11 mouse cellular contexts compared by ENCODE assay signal in the genomic region with DNA sequence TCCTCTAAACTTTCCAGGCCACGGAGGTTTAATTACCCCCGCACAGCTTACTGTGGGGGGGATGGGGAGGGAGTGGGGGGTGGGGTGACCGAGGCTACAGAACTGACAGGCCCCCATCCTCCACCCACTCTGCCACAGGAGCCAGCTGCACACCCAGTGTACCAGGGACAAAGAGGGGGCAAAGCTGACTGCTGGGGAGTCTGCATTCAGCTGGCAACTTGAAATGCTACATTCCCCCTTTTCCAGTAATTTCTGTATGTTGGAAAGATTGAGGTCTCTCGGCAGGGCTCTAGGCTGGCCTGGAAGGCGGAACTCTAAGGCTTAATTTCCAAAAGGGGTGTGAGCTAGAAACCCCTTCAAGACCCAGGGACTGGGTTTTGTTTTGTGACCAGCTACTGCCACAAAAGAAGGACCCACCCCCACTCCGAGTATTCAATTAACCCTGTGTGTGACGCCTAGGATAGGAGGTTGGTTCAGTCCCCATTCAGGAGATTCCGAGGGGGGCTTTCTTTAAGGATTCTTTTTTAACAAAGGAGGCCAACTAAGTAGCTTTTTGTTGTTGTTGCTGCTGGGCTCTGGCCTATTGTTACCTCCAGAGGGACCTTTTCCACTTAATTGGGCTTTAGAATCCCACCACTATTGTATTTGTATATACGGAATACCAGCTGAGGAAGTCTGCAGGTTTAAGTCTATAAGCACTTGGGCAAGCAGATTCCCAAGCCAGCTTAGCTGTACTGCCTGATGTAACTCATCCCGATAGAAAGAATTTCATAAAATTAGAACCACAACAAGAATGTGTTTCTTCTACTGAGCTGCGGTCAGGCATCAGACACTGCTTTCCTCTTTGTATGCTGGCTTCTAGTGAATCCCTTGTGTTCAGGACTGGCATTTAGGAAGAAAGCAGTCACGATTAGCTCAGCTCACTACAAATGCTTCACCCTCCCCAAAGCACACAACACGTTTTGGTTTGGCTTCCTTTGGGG.
DNase-seq lines count a peak whose midpoint lies in the region; ATAC-seq and TF ChIP-seq lines count a peak whose summit lies in the region.
"Had no signal": no experiment of that assay in that cellular context is flagged by ENCODE, and none has a peak within 500 bp of the region (broad histone marks: within the 10 kb centered on the region; RNA-seq: fewer than 3 reads in every experiment).

No protein-coding gene starts in this region.

- 9% methylated on average over 13 of the region's 13 CpGs for WGBS in embryonic facial prominence, embryonic 10.5 days
- 8% methylated on average over 13 of the region's 13 CpGs for WGBS in hindbrain, embryonic 11.5 days
- WGBS in midbrain, embryonic 13.5 days: 3% methylated on average over 13 of the region's 13 CpGs
- WGBS in heart, adult 2 months: 63% methylated on average over 13 of the region's 13 CpGs

- no peak for TF ChIP-seq EP300 in heart, adult 2 months (IDR thresholded peaks at IDR 0.05; ENCODE audit: insufficient read depth, low read depth, low read length)

- H3K4me3 ChIP-seq in embryonic facial prominence, embryonic 10.5 days: 0 out of 2 replicates have a peak overlapping the region, but pooled peaks have one; percentile 1
- no peak overlapping the region for H3K4me3 ChIP-seq in hindbrain, embryonic 11.5 days (ENCODE audit: low read depth, low read length)
- no peak overlapping the region for H3K4me3 ChIP-seq in midbrain, embryonic 13.5 days (replicated peaks)
- no peak overlapping the region for H3K4me3 ChIP-seq in heart, adult 2 months

- peak; percentile 93 for ATAC-seq in hindbrain, embryonic 11.5 days (ENCODE audit: low FRiP score)
- ATAC-seq in midbrain, embryonic 13.5 days: peak; percentile 92
- no peak for ATAC-seq in monocyte, adult 5-6 weeks (replicated peaks; ENCODE audit: insufficient number of reproducible peaks, low FRiP score, low TSS enrichment, poor library complexity, severe bottlenecking)

- no peaks in the 10 kb centered on the region for H3K79me2 ChIP-seq in heart, adult 2 months (replicated peaks; ENCODE audit: control insufficient read depth, insufficient read depth, low read length)

- peaks cover 52% of the 10 kb centered on the region for H3K4me1 ChIP-seq in embryonic facial prominence, embryonic 10.5 days
- H3K4me1 ChIP-seq in hindbrain, embryonic 11.5 days (replicated peaks; ENCODE audit: control insufficient read depth, insufficient read depth, low read length): peaks cover 6% of the 10 kb centered on the region; the same call in 1 of the 2 replicates
- peaks cover 52% of the 10 kb centered on the region for H3K4me1 ChIP-seq in midbrain, embryonic 13.5 days (replicated peaks)
- no peaks in the 10 kb centered on the region for H3K4me1 ChIP-seq in heart, adult 2 months (ENCODE audit: control insufficient read depth, insufficient read depth, low read length)

- TF ChIP-seq CTCF in heart, adult 2 months (IDR thresholded peaks at IDR 0.05): no peak

- H3K9ac ChIP-seq in hindbrain, embryonic 11.5 days (ENCODE audit: low read depth, low read length): peak overlapping the region; percentile 46
- H3K9ac ChIP-seq in midbrain, embryonic 13.5 days (replicated peaks): 0 out of 2 replicates have a peak overlapping the region, but pooled peaks have one; percentile 24
- no peak overlapping the region for H3K9ac ChIP-seq in heart, adult 2 months (ENCODE audit: low read depth, low read length)

- no peaks in the 10 kb centered on the region for H3K9me3 ChIP-seq in embryonic facial prominence, embryonic 10.5 days
- no peaks in the 10 kb centered on the region for H3K9me3 ChIP-seq in hindbrain, embryonic 11.5 days (ENCODE audit: control insufficient read depth, low read length)
- H3K9me3 ChIP-seq in midbrain, embryonic 13.5 days: no peaks in the 10 kb centered on the region

- H3K27me3 ChIP-seq in embryonic facial prominence, embryonic 10.5 days (replicated peaks; ENCODE audit: low read depth, poor library complexity, severe bottlenecking): no peaks in the 10 kb centered on the region
- H3K27me3 ChIP-seq in hindbrain, embryonic 11.5 days (ENCODE audit: control insufficient read depth, insufficient read depth, low read length): no peaks in the 10 kb centered on the region
- no peaks in the 10 kb centered on the region for H3K27me3 ChIP-seq in midbrain, embryonic 13.5 days
- H3K27me3 ChIP-seq in heart, adult 2 months (ENCODE audit: control insufficient read depth, insufficient read depth, low read length): no peaks in the 10 kb centered on the region

- H3K4me2 ChIP-seq in hindbrain, embryonic 11.5 days (replicated peaks; ENCODE audit: low read depth, low read length): 0 out of 2 replicates have a peak overlapping the region, but pooled peaks have one; percentile 6
- no peak overlapping the region for H3K4me2 ChIP-seq in midbrain, embryonic 13.5 days (replicated peaks)

- H3K36me3 ChIP-seq in embryonic facial prominence, embryonic 10.5 days (replicated peaks): no peaks in the 10 kb centered on the region
- no peaks in the 10 kb centered on the region for H3K36me3 ChIP-seq in hindbrain, embryonic 11.5 days (ENCODE audit: control insufficient read depth, insufficient read depth, low read length)
- no peaks in the 10 kb centered on the region for H3K36me3 ChIP-seq in midbrain, embryonic 13.5 days
- H3K36me3 ChIP-seq in heart, adult 2 months (ENCODE audit: control insufficient read depth, insufficient read depth, low read length): no peaks in the 10 kb centered on the region

- peak; percentile 44 for DNase-seq in ZHBTc4 (ENCODE audit: low read depth, low spot score)
- peak; percentile 69 for DNase-seq in embryonic facial prominence, embryonic 10.5 days (ENCODE audit: low spot score)
- DNase-seq in hindbrain, embryonic 11.5 days (ENCODE audit: low spot score): peak; percentile 77
- no peak for DNase-seq in liver
- DNase-seq in heart, adult 2 months: no peak
- no peak for DNase-seq in lung, postnatal 4 days
- DNase-seq: adrenal gland, postnatal 25 days; kidney, postnatal 36 days; lung, postnatal 14 days had no signal

- intact Hi-C loops in heart, adult 2 months (cut with DNase I): no loop called here

- no peak for TF ChIP-seq POLR2A in heart, adult 2 months (IDR thresholded peaks at IDR 0.05; ENCODE audit: insufficient read depth, low read depth, low read length)

- peak overlapping the region; percentile 83 for H3K27ac ChIP-seq in embryonic facial prominence, embryonic 10.5 days (replicated peaks)
- peak overlapping the region; percentile 92 for H3K27ac ChIP-seq in hindbrain, embryonic 11.5 days (ENCODE audit: low read depth, low read length)
- H3K27ac ChIP-seq in midbrain, embryonic 13.5 days: peak overlapping the region; percentile 90
- H3K27ac ChIP-seq in heart, adult 2 months: no peak overlapping the region

Comparison
In these comparisons a context has a peak if more than half of its experiments do, and no peak if none do; other contexts are left out.
1. DNase-seq: peak in ZHBTc4 (single experiment), embryonic facial prominence, embryonic 10.5 days (single experiment) and hindbrain, embryonic 11.5 days (single experiment); none in liver (single experiment), heart, adult 2 months (0 of 2) and lung, postnatal 4 days (0 of 2).